Mouse (Mus musculus) ES-Bruce4 (cell line): ENCODE data around the gene Mgst2.

ENCODE experiments used
- CTCF ChIP-seq: IDR thresholded peaks from one replicate; pipeline ENCODE4 v1.8.1; 2011; ENCODE audit warnings: low read depth, low read length
- EP300 ChIP-seq: IDR thresholded peaks from 2 replicates; pipeline ENCODE4 v1.6.1; 2011; ENCODE audit warnings: low read depth, low read length; ENCODE audit not compliant: insufficient read depth
- POLR2A ChIP-seq: IDR thresholded peaks from one replicate; pipeline ENCODE4 v1.8.1; 2011; ENCODE audit warnings: low read length; ENCODE audit not compliant: insufficient read depth

- peak; percentile 57 for TF ChIP-seq CTCF
- no peak for TF ChIP-seq POLR2A
- TF ChIP-seq EP300: peak; percentile 46; the same call in 1 of the 2 replicates
These were observed 48.2 kb upstream of the Mgst2 start for GRCm38 (mm10) chr3:51611972-51612371.
